Mouse (Mus musculus) hindbrain, embryonic 16.5 days (tissue): Measurements from ENCODE around the gene Atl2. TPM values are rescaled to one million over a fixed set of nuclear protein-coding genes. Genes with fewer than 3 reads are reported as not detected.

Experiments used
- ATAC-seq: fragments of 200-750 bp; cut with Nextera tagmentation; 2 replicates; pipeline ENCODE4 v1.8.0; 2017; ENCODE audit warnings: moderate TSS enrichment, moderate library complexity
- H3K27ac ChIP-seq: fragments of 300-500 bp; sonication (generic); 2 replicates; pipeline ENCODE4 v1.5.1; 2014; ENCODE audit warnings: low read depth, mild to moderate bottlenecking, control low read depth, low read length, moderate library complexity
- H3K27me3 ChIP-seq: fragments of 300-500 bp; sonication (generic); replicated peaks from 2 replicates; pipeline ENCODE4 v1.6.1; 2014; ENCODE audit warnings: low read length; ENCODE audit not compliant: control insufficient read depth, insufficient read depth
- H3K36me3 ChIP-seq: fragments of 300-500 bp; sonication (generic); 2 replicates; pipeline ENCODE4 v1.6.1; 2014; ENCODE audit warnings: mild to moderate bottlenecking, low read length, moderate library complexity, mixed read lengths; ENCODE audit not compliant: control insufficient read depth, insufficient read depth
- H3K4me1 ChIP-seq: fragments of 300-500 bp; sonication (generic); 2 replicates; pipeline ENCODE4 v1.6.1; 2014; ENCODE audit warnings: low read depth, low read length; ENCODE audit not compliant: control insufficient read depth, insufficient read depth
- H3K4me2 ChIP-seq: fragments of 300-500 bp; sonication (generic); 2 replicates; pipeline ENCODE4 v1.6.1; 2014; ENCODE audit warnings: mild to moderate bottlenecking, low read length, control low read depth, moderate library complexity
- H3K4me3 ChIP-seq: fragments of 300-500 bp; sonication (generic); 2 replicates; pipeline ENCODE4 v1.5.1; 2014; ENCODE audit warnings: mild to moderate bottlenecking, low read length, control low read depth, moderate library complexity
- H3K9ac ChIP-seq: fragments of 300-500 bp; sonication (generic); 2 replicates; pipeline ENCODE4 v1.6.1; 2014; ENCODE audit warnings: low read depth, mild to moderate bottlenecking, control low read depth, low read length, moderate library complexity
- H3K9me3 ChIP-seq: fragments of 300-500 bp; sonication (generic); 2 replicates; pipeline ENCODE4 v1.6.1; 2014; ENCODE audit warnings: mild to moderate bottlenecking, low read length, moderate library complexity; ENCODE audit not compliant: control insufficient read depth
- WGBS: fragments of 180-500 bp; shearing (Covaris S2); extraction: QIAGEN DNeasy Blood & Tissue Kit; methylation state at CpG from one replicate; pipeline ENCODE4 v1.1.7; 2014; 5-methylcytosine and 5-hydroxymethylcytosine counted together
- polyA plus RNA-seq: library from polyadenylated mRNA; unstranded; fragments of >200 nt; fragmentation: Nextera tagmentation; extraction: Ambion mirVana; gene quantifications from 2 replicates; pipeline ENCODE4 v1.2.1, GENCODE M21; 2015

Atl2 gene
- polyA plus RNA-seq, 1 experiment from 2014 or later, result 39.0 TPM

DNA sequence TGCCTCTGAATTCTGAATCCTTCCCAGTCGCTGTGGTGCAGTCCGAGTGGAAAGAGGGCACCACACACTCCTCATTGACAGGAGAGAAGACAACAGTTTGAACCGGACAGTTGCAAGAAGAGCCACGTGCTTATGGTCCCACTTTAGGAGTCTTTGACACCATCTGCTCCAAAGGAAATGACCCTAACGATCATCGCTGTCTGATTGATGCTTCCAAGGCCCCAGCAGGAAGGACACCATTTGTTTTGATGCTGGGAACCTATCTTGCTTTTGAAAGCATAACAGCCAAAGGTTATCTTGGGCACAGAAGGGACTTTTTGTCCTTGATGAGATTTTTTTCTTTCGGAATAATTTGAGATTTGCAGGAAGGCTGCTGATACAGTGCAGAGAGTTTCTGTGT, 58.9 kb downstream of the Atl2 start:
- Histone ChIP-seq H3K4me3 (no peak overlapping the region), H3K27ac (no peak overlapping the region), H3K9me3 (no peaks in the 10 kb centered on the region), H3K9ac (no peak overlapping the region), H3K27me3 (no peaks in the 10 kb centered on the region), H3K4me1 (no peaks in the 10 kb centered on the region), H3K36me3 (no peaks in the 10 kb centered on the region), H3K4me2 (no peak overlapping the region)
- ATAC-seq, result no peak
- 82% methylated on average over 7 of the region's 7 CpGs for WGBS

DNA sequence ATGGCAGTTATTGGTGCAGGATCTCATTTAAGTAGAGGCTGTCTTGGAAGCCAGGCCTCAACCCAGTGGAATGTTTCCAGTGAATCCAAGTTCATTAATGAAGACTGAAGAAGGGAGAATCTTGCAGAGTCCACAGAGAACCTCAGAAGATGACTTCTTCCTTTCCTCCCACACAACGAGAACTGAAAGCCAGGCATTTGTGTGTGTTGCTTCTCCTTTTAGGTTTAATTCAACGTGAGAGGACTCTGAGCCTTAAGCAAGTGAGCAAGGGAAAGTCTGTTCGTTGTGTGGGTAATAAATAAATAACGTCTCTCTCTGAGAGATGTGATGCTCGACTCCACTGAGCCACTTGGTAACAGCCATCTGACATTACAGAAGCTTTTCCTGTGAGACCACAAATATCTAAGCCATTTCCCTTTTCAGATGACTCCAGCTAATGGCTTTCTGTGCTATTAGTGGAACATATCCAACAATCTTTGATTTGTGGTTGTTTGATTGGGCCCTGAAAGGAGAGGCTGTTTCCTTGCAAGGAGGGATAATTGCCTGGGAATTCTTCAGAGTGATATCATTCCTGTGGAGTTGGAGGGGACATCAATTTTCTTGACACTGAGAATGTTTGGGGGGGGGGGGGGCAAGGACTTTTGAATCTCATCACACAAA, 60.1 kb downstream of the Atl2 start:
- H3K27ac ChIP-seq, result no peak overlapping the region

DNA sequence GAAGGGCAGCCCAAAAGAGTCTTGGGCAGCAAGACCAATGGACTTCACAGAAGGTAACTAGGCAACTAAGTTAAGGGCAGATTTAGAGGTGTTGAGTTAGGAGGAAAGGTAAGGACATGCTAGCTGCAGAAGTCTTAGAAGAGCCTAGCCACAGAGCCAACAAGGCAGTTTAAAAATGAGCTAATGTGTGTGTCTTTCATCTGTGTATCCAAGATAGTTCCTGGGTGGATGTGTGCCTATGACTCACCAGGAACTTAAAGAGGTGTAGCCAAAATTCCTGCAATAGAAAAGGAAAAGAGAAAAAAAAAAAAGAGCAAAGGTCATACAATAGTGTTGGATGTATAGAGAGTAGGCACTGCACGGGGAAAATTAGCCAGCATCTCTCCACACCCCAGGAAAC, 63.6 kb downstream of the Atl2 start:
- H3K9ac ChIP-seq, result no peak overlapping the region
- no peaks in the 10 kb centered on the region for H3K27me3 ChIP-seq
- no peaks in the 10 kb centered on the region for H3K9me3 ChIP-seq
- no peaks in the 10 kb centered on the region for H3K36me3 ChIP-seq
- no peak overlapping the region for H3K4me2 ChIP-seq
- no peak overlapping the region for H3K27ac ChIP-seq
- H3K4me3 ChIP-seq, result no peak overlapping the region
- ATAC-seq, result no peak
- 71% methylated on average over 1 of the region's 1 CpGs for WGBS
- no peaks in the 10 kb centered on the region for H3K4me1 ChIP-seq

More for the DNA sequence above, 60.1 kb downstream of the Atl2 start:
- 60% methylated on average over 5 of the region's 5 CpGs for whole genome bisulfite sequencing
- Histone ChIP-seq H3K36me3 (no peaks in the 10 kb centered on the region), H3K4me1 (no peaks in the 10 kb centered on the region), H3K4me2 (no peak overlapping the region), H3K9me3 (no peaks in the 10 kb centered on the region), H3K27me3 (no peaks in the 10 kb centered on the region), H3K4me3 (no peak overlapping the region), H3K9ac (no peak overlapping the region)
- ATAC-seq, result no peak

DNA sequence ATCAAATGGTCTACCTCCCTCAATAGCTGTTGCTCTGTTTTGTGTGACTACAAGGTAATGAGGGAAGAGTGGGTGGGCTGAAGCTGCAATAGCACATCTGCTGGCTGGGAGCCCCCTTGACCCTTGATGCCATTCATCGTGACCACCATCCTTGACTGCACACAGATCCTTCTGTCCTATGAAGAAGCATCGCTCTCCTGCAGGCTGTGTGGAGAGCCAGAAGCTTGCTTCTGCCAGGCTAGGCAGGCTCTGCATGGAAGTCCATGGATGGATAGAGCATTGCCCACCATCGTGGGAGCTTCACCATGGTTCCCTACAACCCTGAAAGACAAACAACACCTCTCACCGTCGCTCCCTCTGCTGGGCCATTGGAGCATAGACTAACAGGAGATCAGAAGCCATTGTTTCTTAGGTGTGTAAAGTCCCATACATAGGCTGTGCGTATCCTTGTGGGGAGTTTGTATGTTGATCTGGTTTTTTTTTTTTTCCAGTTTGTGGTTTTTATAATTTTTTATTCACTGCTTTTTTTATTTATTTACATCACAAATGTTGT, 69.4 kb downstream of the Atl2 start:
- H3K9ac ChIP-seq, result no peak overlapping the region
- ATAC-seq, result no peak
- H3K4me3 ChIP-seq, result no peak overlapping the region
- 62% methylated on average over 6 of the region's 6 CpGs for WGBS
- H3K27ac ChIP-seq, result no peak overlapping the region
- no peaks in the 10 kb centered on the region for H3K27me3 ChIP-seq
- peaks cover 5% of the 10 kb centered on the region; the same call in 1 of the 2 replicates for H3K4me1 ChIP-seq
- no peaks in the 10 kb centered on the region for H3K9me3 ChIP-seq
- no peaks in the 10 kb centered on the region for H3K36me3 ChIP-seq
- H3K4me2 ChIP-seq, result no peak overlapping the region

DNA sequence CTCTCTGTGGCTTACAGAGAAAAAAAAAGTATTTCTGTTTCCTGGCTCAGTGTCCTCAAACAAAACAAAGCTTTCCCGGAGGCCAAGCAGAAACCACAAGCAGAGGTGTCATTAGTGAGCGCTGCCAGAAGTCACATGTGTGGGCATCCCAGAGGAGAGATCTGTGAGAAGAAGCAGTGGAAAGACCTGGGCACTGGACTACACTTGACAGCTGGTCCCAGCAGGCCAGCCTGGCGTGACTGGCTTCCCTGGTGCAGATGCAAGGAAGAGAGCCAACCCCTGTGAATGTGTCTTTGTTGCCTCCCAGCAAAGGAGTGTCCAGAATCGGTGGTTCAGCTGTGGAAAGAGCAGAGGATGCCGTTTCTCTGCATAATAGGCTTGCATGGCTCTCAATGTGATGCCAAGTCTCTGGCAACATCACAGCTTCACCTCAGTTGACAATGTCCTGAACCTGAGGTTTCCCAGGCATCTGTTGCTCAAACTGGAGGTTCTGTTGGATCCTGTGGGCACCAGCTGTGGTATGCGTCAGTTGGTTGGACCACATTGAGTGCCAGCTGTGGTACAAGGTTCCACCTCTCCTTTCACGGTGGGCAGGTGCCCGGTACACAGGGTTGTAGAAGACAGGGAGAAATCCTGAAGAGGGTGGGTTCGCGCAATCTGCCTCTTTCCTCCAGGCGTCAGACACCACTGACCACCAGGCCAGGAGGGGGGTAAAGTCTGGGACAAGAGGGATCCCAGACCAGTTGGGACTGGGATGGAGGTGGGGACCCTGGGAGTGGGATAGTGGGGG, 70.5 kb downstream of the Atl2 start:
- no peak overlapping the region for H3K9ac ChIP-seq
- peak overlapping the region; percentile 29; the same call in 1 of the 2 replicates for H3K27ac ChIP-seq
- H3K4me3 ChIP-seq, result no peak overlapping the region
- 63% methylated on average over 11 of the region's 11 CpGs for WGBS
- no peaks in the 10 kb centered on the region for H3K27me3 ChIP-seq
- H3K4me1 ChIP-seq, result peaks cover 5% of the 10 kb centered on the region; the same call in 1 of the 2 replicates
- H3K36me3 ChIP-seq, result no peaks in the 10 kb centered on the region
- peak; percentile 94 for ATAC-seq
- no peak overlapping the region for H3K4me2 ChIP-seq
- no peaks in the 10 kb centered on the region for H3K9me3 ChIP-seq

DNA sequence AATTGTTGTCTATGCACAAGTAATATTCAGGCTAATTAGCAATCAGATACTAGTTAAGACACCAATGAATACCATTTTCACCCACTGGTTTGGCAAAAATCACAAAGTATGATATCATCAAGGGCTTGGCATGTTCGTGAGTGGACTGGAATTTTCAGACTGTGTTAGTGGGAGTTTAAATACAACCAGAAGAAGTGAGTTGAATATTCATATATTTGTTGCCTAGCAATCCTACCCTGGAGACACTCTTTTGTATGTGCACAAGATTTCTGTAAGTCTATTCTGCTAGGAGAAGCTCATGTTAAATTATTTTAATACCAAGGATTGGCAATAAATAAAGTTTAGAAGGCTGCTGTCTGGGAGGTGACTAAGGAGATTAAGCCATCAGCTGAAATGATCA, 71.5 kb downstream of the Atl2 start:
- H3K4me2 ChIP-seq, result no peak overlapping the region
- H3K27ac ChIP-seq, result no peak overlapping the region
- H3K4me3 ChIP-seq, result no peak overlapping the region
- ATAC-seq, result 0 out of 2 replicates have a peak, but pooled peaks have one; percentile 29
- no peaks in the 10 kb centered on the region for H3K9me3 ChIP-seq
- no peaks in the 10 kb centered on the region; the same call in 1 of the 2 replicates for H3K27me3 ChIP-seq
- no peak overlapping the region for H3K9ac ChIP-seq
- no peaks in the 10 kb centered on the region for H3K36me3 ChIP-seq
- WGBS, result 40% methylated on average over 1 of the region's 1 CpGs
- peaks cover 5% of the 10 kb centered on the region; the same call in 1 of the 2 replicates for H3K4me1 ChIP-seq

DNA sequence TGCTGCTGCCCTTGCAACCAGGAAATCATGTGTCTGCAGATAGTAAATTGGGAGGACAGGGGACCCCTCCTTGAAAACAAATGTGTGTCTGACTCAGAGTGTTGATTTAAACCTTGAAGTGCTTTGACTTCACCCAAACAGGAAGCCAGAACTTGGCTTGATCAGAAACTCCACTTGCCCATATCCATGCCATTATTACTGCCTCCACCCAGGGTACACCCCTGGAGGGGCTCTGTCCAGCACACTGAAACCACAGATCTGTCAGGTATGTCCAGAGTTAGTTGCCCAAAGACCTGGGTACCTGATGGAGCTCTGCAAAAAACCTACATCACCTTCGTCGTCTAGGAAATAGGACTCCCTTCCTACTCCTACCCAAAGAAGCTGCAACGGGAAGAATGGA, 77.0 kb downstream of the Atl2 start:
- no peaks in the 10 kb centered on the region for H3K36me3 ChIP-seq
- no peak overlapping the region for H3K9ac ChIP-seq
- ATAC-seq, result no peak
- no peak overlapping the region for H3K4me2 ChIP-seq
- H3K9me3 ChIP-seq, result no peaks in the 10 kb centered on the region
- no peak overlapping the region for H3K4me3 ChIP-seq
- no peaks in the 10 kb centered on the region for H3K4me1 ChIP-seq
- no peak overlapping the region for H3K27ac ChIP-seq
- WGBS, result 32% methylated on average over 3 of the region's 3 CpGs
- H3K27me3 ChIP-seq, result no peaks in the 10 kb centered on the region; the same call in 1 of the 2 replicates

DNA sequence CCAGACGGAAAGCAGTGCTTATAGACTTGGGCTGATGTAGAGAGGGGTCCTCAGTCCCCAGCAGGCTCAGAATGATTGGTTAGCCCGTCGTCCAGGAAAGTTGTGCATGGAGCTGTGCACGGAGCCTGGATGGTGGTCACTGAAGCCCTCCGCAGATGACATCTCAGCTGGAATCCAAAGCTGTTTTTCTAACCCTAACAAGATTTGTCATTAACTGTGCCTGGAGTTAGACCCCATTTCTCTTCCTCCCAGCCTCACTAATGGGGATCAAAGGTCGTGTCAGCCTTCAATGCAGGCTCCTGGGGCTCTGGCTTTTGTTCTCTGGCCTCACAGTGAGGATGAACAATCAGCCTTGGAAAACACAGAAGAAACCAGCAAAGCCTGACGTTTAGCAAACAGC, 77.9 kb downstream of the Atl2 start:
- Histone ChIP-seq H3K27ac (no peak overlapping the region), H3K36me3 (no peaks in the 10 kb centered on the region), H3K9ac (no peak overlapping the region), H3K4me2 (no peak overlapping the region), H3K4me1 (no peaks in the 10 kb centered on the region), H3K27me3 (no peaks in the 10 kb centered on the region; the same call in 1 of the 2 replicates), H3K4me3 (no peak overlapping the region), H3K9me3 (no peaks in the 10 kb centered on the region)
- no peak; the same call in 1 of the 2 replicates for ATAC-seq
- WGBS, result 6% methylated on average over 7 of the region's 7 CpGs

DNA sequence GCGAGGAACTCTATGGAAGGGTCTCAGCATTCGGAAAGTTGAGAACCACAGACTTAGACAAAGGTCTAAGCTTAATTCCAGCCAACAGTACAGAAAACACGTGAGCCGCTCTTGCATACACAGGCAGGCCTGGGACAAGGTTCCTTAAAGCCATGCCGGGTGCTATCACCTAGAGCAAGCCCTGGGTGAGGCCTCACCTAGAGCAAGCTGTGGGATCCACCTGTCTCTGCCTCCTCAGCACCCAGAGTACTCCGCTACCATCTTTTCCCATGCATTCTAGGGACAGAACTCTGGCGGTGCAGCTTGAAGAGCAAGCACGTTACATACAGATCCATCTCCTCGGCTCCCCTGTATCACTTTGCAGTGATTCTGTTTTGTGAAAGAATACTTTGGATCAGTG, 78.4 kb downstream of the Atl2 start:
- WGBS, result 48% methylated on average over 9 of the region's 9 CpGs
- no peaks in the 10 kb centered on the region for H3K9me3 ChIP-seq
- H3K27me3 ChIP-seq, result no peaks in the 10 kb centered on the region; the same call in 1 of the 2 replicates
- ATAC-seq, result no peak
- no peak overlapping the region for H3K27ac ChIP-seq
- no peak overlapping the region for H3K4me3 ChIP-seq
- no peak overlapping the region for H3K4me2 ChIP-seq
- H3K36me3 ChIP-seq, result no peaks in the 10 kb centered on the region
- H3K4me1 ChIP-seq, result no peaks in the 10 kb centered on the region
- H3K9ac ChIP-seq, result no peak overlapping the region
